Mouse (Mus musculus) olfactory bulb, adult 2 months (tissue): ENCODE data around the gene Pigp. TPM values are rescaled to one million over a fixed set of nuclear protein-coding genes. Genes with fewer than 3 reads are reported as not detected.

Experiments used
- H3K27ac ChIP-seq: fragments of 200-500 bp; 2 replicates; pipeline ENCODE4 v1.5.1; 2012; ENCODE audit warnings: low read depth, low read length; ENCODE audit not compliant: insufficient read depth
- H3K4me1 ChIP-seq: fragments of 200-500 bp; 2 replicates; pipeline ENCODE4 v1.6.1; 2012; ENCODE audit warnings: low read length; ENCODE audit not compliant: control insufficient read depth, insufficient read depth
- H3K4me3 ChIP-seq: fragments of 200-500 bp; 2 replicates; pipeline ENCODE4 v1.5.1; 2012; ENCODE audit warnings: mild to moderate bottlenecking, low read depth, low read length, moderate library complexity; ENCODE audit not compliant: insufficient read depth
- CTCF ChIP-seq: fragments of 200-500 bp; IDR thresholded peaks from 2 replicates; pipeline ENCODE4 v1.5.1; 2012; ENCODE audit warnings: low read depth, mild to moderate bottlenecking, low read length, moderate library complexity; ENCODE audit not compliant: insufficient read depth
- POLR2A ChIP-seq: fragments of 200-500 bp; IDR thresholded peaks from 2 replicates; pipeline ENCODE4 v1.6.1; 2012; ENCODE audit warnings: mild to moderate bottlenecking, low read depth, low read length, moderate library complexity; ENCODE audit not compliant: insufficient read depth
- WGBS: fragments of 180-500 bp; shearing (Covaris S2); methylation state at CpG from one replicate; pipeline ENCODE4 v1.1.7; 2018; 5-methylcytosine and 5-hydroxymethylcytosine counted together
- polyA plus RNA-seq: library from polyadenylated mRNA; stranded (reverse); fragments of >200 nt; gene quantifications from 2 replicates; pipeline ENCODE4 v1.2.4, GENCODE M21; 2012; ENCODE audit warnings: low replicate concordance; ENCODE audit not compliant: missing spikeins, insufficient read depth, insufficient read length

Pigp gene
- polyA plus RNA-seq = not detected in 2 replicates

DNA sequence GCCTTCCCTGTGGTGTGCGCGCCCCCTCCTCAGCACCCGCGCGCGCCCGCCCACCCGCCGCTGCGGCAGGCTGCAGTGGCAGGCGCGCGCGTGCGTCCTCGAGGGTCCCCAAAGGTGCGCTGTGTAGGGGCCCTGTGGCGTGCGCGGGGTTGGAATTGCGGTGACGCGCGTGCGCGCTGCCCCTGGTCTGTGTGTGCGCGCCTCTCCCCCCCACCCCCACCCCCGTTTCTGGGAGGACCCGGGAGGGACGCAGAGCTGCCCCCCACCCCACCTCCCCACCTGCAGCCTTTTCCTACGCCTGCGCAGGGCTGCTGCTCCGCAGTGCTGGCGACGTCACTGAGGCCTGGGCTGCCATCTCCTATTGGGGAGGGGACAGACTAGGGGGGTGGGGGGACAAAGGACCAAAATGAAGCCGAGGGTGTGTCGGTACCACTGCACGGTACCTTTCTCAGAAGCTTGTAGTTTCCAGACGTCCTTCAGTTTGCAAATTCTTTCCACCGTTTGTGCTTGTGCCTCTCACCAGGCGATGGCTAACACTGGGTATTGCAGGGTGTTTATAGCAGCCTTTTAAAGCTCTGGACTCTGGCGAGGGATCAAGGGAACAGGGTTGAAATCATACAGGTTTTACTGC, at the start of gene Pigp:
TSS of gene Pigp (minus strand) at position 542 of the 631 bp plus-strand sequence.
- WGBS = 0% methylated on average over 43 of the region's 43 CpGs
- Histone ChIP-seq H3K4me3 (peak within 1 kb of the TSS; percentile 87), H3K27ac (peak within 1 kb of the TSS; percentile 92), H3K4me1 (no peaks in the 10 kb centered on the region)
- TF ChIP-seq CTCF = no peak
- no peak for TF ChIP-seq POLR2A

DNA sequence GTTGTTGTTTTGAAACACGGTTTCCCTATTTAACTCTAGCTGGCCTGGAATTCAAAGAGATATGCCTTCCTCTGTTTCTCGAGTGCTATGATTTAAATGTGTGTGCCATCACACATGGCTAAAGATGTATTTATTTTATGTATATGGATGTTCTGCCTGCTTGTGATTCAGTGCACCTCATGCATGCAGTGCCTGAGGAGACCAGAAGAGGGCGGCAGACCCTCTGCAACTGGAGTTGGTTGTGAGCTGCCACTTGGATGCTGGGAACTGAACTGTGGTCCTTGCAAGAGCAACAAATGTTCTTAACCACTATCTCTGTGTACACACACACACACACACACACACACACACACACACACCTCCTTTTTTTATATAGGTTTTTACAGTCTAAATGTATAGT, 48.9 kb upstream of the Pigp start:
- H3K4me3 ChIP-seq = no peak overlapping the region
- TF ChIP-seq POLR2A = no peak
- TF ChIP-seq CTCF = no peak
- peaks cover 2% of the 10 kb centered on the region; the same call in 1 of the 2 replicates for H3K4me1 ChIP-seq
- WGBS = 98% methylated on average over 3 of the region's 3 CpGs
- no peak overlapping the region for H3K27ac ChIP-seq

DNA sequence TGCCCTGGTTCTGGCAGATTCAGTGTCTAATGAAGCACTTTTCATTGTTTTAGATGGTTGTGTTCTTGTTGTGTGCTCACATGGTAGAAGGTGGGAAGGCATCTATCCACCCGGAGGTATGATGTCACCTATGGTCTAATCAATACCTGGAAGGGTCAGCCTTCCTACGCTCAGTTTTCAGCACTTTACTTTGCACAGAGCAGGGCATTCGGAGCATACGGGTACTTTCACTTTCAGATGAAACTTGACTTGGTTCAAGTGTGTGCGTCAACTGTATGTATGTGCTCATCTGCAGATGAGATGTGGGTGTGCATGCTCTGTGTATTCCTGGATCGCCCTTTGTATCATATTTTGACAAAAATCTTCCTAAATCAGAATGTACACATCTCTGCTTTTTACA, 42.5 kb upstream of the Pigp start:
- no peak for TF ChIP-seq CTCF
- no peak for TF ChIP-seq POLR2A
- Histone ChIP-seq H3K27ac (no peak overlapping the region), H3K4me1 (peaks cover 7% of the 10 kb centered on the region), H3K4me3 (no peak overlapping the region)
- 88% methylated on average over 6 of the region's 6 CpGs for WGBS

DNA sequence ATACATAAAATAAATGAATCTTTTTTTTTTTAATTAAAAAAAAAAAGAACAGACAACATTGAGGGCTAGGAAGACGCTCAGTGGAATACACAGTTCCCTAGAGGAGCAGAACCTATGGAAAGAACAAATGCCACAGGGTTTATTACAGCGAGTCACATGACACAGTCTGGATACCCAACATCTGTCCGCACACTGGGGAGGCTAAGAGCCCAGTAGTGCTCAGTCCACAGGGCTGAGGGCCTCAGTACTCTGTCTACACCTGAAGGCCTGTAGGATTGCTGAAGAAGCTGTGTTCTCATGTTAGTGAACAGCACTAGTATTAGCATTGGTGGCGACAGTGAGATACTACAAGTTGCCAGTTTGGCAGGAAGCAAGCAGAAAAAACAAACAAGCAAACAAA, 41.1 kb upstream of the Pigp start:
- no peak overlapping the region for H3K4me3 ChIP-seq
- 82% methylated on average over 4 of the region's 4 CpGs for WGBS
- TF ChIP-seq POLR2A = no peak
- TF ChIP-seq CTCF = no peak
- H3K4me1 ChIP-seq = peaks cover 5% of the 10 kb centered on the region
- no peak overlapping the region for H3K27ac ChIP-seq

DNA sequence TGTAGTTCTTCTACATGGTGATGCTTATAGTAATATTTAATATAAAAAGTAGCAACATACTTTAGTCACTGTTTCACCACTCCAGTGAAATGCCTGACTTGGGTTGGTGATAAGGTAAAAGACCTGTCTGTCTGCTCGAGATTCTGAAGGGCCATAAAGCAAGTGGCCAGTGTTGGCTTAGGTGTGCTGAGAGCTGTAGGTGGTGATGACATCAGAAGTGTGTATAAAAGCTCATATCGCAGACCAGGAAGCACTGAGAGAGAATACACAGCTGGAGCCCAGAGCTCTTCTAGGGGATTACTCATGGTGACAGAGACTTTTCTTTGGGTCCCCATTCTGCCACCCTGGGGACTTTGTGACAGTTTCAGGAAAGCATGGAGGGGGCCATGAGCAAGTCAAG, 40.6 kb upstream of the Pigp start:
- no peak overlapping the region for H3K27ac ChIP-seq
- H3K4me3 ChIP-seq = no peak overlapping the region
- peaks cover 5% of the 10 kb centered on the region for H3K4me1 ChIP-seq
- no peak for TF ChIP-seq CTCF
- TF ChIP-seq POLR2A = no peak
- WGBS = 69% methylated on average over 2 of the region's 2 CpGs

DNA sequence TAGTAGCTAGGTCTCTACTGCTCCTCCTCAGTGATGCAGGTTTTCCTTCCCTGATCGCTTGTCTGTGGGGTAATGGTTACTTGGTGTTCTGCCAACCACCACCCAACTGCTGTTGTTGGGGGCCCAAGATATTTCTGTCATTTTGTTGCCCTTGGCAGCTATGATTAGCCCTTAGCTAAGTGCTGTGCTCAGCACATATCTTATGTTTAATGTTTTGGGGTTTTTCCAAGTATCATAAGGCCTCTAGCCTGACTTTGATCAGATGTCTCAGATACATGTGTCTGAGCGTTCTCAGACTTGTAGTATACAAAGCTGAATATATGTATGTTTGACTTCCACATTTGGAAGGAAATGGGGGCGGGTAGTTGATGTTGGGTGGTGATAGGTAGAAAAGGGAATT, 39.6 kb upstream of the Pigp start:
- no peak overlapping the region for H3K4me3 ChIP-seq
- TF ChIP-seq POLR2A = no peak
- TF ChIP-seq CTCF = no peak
- 62% methylated on average over 3 of the region's 3 CpGs for WGBS
- peaks cover 5% of the 10 kb centered on the region for H3K4me1 ChIP-seq
- H3K27ac ChIP-seq = no peak overlapping the region

DNA sequence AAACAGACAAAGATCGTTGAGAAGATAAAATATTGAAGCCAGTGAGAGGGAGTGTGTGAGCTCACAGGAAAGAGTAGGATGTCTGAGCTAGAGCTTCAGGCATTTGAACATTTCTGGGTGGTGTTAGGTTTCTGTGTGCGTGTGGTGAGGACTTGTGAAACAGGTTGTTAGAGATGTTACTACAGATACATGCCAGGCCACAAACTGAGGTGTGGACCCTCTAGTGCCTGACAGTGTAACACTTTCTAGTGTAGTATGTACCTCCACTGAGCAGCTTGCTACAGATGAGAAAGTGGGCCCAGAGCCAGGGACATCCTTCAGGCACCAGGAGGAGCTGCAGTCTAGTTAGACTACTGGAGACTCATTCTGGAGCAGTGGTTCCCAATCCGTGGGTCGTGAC, 30.5 kb upstream of the Pigp start:
- no peak overlapping the region for H3K27ac ChIP-seq
- H3K4me3 ChIP-seq = no peak overlapping the region
- no peaks in the 10 kb centered on the region for H3K4me1 ChIP-seq
- TF ChIP-seq CTCF (no peak), POLR2A (no peak)
- 62% methylated on average over 4 of the region's 4 CpGs for WGBS

DNA sequence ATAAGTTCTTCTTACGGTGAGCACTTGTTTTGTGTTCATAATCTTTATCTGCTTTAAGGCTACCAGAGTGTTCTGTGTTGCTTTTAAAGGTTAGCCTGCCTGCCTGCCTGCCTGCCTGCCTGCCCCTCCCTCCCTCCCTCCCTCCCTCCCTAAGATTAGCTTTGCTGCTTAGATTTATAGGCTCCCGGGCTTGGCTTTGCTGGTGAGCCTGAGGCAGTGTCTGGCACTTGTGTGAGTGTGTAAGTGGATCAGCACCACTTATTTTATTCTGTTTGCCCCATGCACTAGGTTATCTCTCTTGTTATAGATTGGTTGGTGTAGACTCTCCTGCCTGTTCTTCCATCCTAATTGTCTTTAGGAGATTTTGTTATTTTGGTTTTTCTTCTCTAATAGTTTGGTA, 30.0 kb upstream of the Pigp start:
- 12% methylated on average over 2 of the region's 2 CpGs for WGBS
- H3K27ac ChIP-seq = no peak overlapping the region
- TF ChIP-seq CTCF (no peak), POLR2A (no peak)
- no peak overlapping the region for H3K4me3 ChIP-seq
- peaks cover 2% of the 10 kb centered on the region; the same call in 1 of the 2 replicates for H3K4me1 ChIP-seq

DNA sequence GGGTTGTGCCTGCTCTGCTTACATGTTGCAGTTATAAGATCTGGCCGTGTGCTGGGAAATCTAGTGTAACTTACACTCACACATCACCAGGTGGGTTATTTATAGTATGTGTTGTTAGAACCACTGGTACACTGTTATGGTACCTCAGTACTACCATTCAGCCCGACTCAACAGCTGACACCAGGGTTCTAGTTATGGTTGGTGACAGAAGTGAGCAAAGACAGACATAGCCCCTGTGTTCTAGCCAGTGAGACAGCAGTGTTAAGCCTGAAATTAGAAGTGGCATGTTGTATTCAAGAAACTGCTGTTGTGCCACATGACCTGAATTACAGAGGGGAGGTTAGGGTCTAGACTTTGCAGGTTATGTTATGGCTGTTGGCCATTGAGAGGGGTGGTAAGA, 27.5 kb upstream of the Pigp start:
- H3K27ac ChIP-seq = no peak overlapping the region
- no peak for TF ChIP-seq CTCF
- no peak for TF ChIP-seq POLR2A
- peaks cover 3% of the 10 kb centered on the region; the same call in 1 of the 2 replicates for H3K4me1 ChIP-seq
- no peak overlapping the region for H3K4me3 ChIP-seq
- 71% methylated on average over 2 of the region's 2 CpGs for WGBS
